Mouse (Mus musculus) liver, postnatal 0 days (tissue): ENCODE data around the gene Add1. TPM values are rescaled to one million over a fixed set of nuclear protein-coding genes. Genes with fewer than 3 reads are reported as not detected.
A peak's percentile ranks its signal among the peaks of the same experiment; 100 is the strongest.

Experiments
- ATAC-seq: fragments of 200-750 bp; cut with Nextera tagmentation; 2 replicates; pipeline ENCODE4 v1.8.0; 2017; ENCODE audit warnings: mild to moderate bottlenecking, moderate library complexity
- DNase-seq: peaks from one replicate; pipeline ENCODE4 v3.0.0-alpha.2; 2016
- H3K27ac ChIP-seq: fragments of 300-500 bp; sonication (generic); 2 replicates; pipeline ENCODE4 v1.5.1; 2014; ENCODE audit warnings: antibody characterized with exemption, moderate library complexity, mild to moderate bottlenecking, low read depth
- H3K27me3 ChIP-seq: fragments of 300-500 bp; sonication (generic); 2 replicates; pipeline ENCODE4 v1.6.1; 2014; ENCODE audit warnings: low read length, control low read depth, mixed read lengths; ENCODE audit not compliant: insufficient read depth
- H3K36me3 ChIP-seq: fragments of 300-500 bp; sonication (generic); replicated peaks from 2 replicates; pipeline ENCODE4 v1.6.1; 2014; ENCODE audit warnings: mild to moderate bottlenecking, control low read depth, low read length, moderate library complexity, mixed read lengths; ENCODE audit not compliant: insufficient read depth
- H3K4me1 ChIP-seq: fragments of 300-500 bp; sonication (generic); 2 replicates; pipeline ENCODE4 v1.6.1; 2014; ENCODE audit warnings: antibody characterized with exemption, mild to moderate bottlenecking, control low read depth; ENCODE audit not compliant: insufficient read depth
- H3K4me2 ChIP-seq: fragments of 300-500 bp; sonication (generic); 2 replicates; pipeline ENCODE4 v1.6.1; 2014; ENCODE audit warnings: low read depth, mild to moderate bottlenecking, low read length, moderate library complexity, mixed read lengths
- H3K4me3 ChIP-seq: fragments of 300-500 bp; sonication (generic); 2 replicates; pipeline ENCODE4 v1.5.1; 2014; ENCODE audit warnings: low read depth, low read length
- H3K9ac ChIP-seq: fragments of 300-500 bp; sonication (generic); replicated peaks from 2 replicates; pipeline ENCODE4 v1.6.1; 2014; ENCODE audit warnings: mild to moderate bottlenecking, moderate library complexity
- H3K9me3 ChIP-seq: fragments of 300-500 bp; sonication (generic); 2 replicates; pipeline ENCODE4 v1.6.1; 2016; ENCODE audit warnings: mild to moderate bottlenecking, control low read depth, low read length, mixed read lengths
- CTCF ChIP-seq: sonication (generic); IDR thresholded peaks from 2 replicates; pipeline ENCODE4 v1.5.1; 2016; ENCODE audit warnings: antibody characterized with exemption, low read depth
- EP300 ChIP-seq: IDR thresholded peaks from 2 replicates; pipeline ENCODE4 v1.6.1; 2016; ENCODE audit warnings: antibody characterized with exemption, low read depth, mild to moderate bottlenecking
- WGBS: fragments of 180-500 bp; shearing (Covaris S2); extraction: QIAGEN DNeasy Blood & Tissue Kit; methylation state at CpG from one replicate; pipeline ENCODE4 v1.1.7; 2014; ENCODE audit not compliant: insufficient replicate concordance; 5-methylcytosine and 5-hydroxymethylcytosine counted together
- polyA plus RNA-seq: library from polyadenylated mRNA; unstranded; fragments of >200 nt; fragmentation: Nextera tagmentation; extraction: Ambion mirVana; gene quantifications from 2 replicates; pipeline ENCODE4 v1.2.1, GENCODE M21; 2015

Add1 gene
- polyA plus RNA-seq, 1 experiment from 2014 or later, result 54.8 TPM

GRCm38 (mm10) chr5:34654881-34655280 is 81.4 kb downstream of the Add1 start:
- no peak overlapping the region for H3K27ac ChIP-seq
- H3K27me3 ChIP-seq, result no peaks in the 10 kb centered on the region
- ATAC-seq (no peak), DNase-seq (no peak)
- WGBS, result 79% methylated on average over 9 of the region's 9 CpGs
- no peak for TF ChIP-seq EP300
- no peak for TF ChIP-seq CTCF
- H3K4me2 ChIP-seq, result no peak overlapping the region
- H3K36me3 ChIP-seq, result peaks cover 54% of the 10 kb centered on the region
- no peak overlapping the region for H3K4me3 ChIP-seq
- no peaks in the 10 kb centered on the region for H3K9me3 ChIP-seq
- H3K9ac ChIP-seq, result no peak overlapping the region
- peaks cover 6% of the 10 kb centered on the region for H3K4me1 ChIP-seq

DNA sequence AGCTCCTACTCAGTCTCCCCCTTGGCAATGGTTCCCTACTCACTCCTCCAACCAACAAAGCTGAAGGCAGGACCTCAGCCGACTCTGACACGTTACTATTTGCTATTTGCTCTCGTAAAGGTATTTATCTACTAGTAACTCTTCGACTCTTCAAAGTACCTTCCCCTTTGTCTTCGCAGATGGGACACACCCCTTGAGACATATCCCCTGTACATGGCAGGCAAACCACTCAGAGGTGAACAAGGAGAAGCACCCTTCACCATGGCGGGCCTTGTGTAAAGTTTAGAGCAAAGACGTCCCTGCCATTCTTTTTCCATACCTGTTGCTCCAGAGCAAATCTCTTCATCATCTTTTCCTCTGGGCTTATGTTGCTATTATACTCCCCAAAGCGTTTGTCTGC is 84.1 kb downstream of the Add1 start:
- no peak overlapping the region for H3K9ac ChIP-seq
- no peak for ATAC-seq
- DNase-seq, result no peak
- TF ChIP-seq EP300 (no peak), CTCF (no peak)
- peaks cover 32% of the 10 kb centered on the region for H3K36me3 ChIP-seq
- no peak overlapping the region for H3K4me3 ChIP-seq
- H3K4me2 ChIP-seq, result no peak overlapping the region
- no peak overlapping the region for H3K27ac ChIP-seq
- no peaks in the 10 kb centered on the region for H3K27me3 ChIP-seq
- 84% methylated on average over 8 of the region's 8 CpGs for WGBS
- no peaks in the 10 kb centered on the region for H3K9me3 ChIP-seq
- H3K4me1 ChIP-seq, result peaks cover 14% of the 10 kb centered on the region

DNA sequence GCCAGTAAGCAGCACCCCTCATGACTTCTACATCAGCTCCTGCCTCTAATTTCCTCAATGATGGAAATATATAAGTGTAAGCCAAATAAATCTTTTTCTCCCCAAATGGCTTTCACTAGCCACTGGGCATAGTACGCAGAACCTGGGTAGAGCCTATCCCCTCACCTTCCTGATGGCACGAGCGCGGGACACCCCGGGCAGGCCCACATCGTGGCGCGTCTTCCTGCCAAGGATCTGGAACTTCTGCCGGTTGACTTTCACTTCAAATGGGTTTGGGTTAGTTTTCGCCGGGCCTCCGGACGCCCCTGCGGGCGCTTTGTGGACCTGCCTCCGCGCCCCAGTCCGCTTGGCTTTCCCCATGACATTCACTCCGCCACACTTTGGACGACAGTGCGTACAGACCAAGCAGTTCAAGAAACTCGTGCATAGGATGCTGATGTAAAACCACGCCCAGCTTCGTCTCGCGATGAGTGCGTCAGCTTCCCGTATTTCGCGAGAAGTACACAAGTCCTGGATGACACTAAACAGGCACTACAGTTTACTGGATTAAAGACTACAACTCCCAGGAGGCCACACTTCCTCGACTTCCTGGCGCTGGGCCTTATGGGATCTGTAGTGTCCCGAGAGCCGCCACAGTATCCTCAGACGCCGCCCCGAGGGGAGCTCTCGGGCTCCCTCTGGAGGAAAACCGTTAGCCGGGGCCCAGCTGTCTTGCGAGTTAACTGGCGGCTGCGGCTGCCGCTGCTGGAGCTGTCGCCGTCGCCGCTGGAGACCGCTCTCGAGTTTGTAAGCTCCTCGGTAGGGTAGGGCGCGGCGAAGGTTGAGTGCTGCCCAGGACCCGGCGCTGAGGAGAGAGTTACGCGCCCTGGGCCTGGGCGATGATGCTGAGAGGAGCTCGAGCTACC is 86.5 kb downstream of the Add1 start, which contains the start of the genes Nop14 and Grk4:
Nop14 (minus strand) TSS at position 463 of the 905 bp plus-strand sequence.
Grk4 (plus strand) TSS at position 694 of the 905 bp plus-strand sequence.
- peaks cover 14% of the 10 kb centered on the region for H3K4me1 ChIP-seq
- under 1% methylated on average over 60 of the region's 60 CpGs for WGBS
- H3K36me3 ChIP-seq, result peaks cover 20% of the 10 kb centered on the region
- DNase-seq (peak; percentile 99), ATAC-seq (peak; percentile 99)
- H3K4me2 ChIP-seq, result peak within 1 kb of the TSS; percentile 88
- peak within 1 kb of the TSS; percentile 89 for H3K27ac ChIP-seq
- peak within 1 kb of the TSS; percentile 73 for H3K9ac ChIP-seq
- TF ChIP-seq EP300 (peak; percentile 76), CTCF (peak; percentile 99)
- peak within 1 kb of the TSS; percentile 68 for H3K4me3 ChIP-seq
- H3K9me3 ChIP-seq, result no peaks in the 10 kb centered on the region
- H3K27me3 ChIP-seq, result no peaks in the 10 kb centered on the region

GRCm38 (mm10) chr5:34660591-34661130 is 87.2 kb downstream of the Add1 start:
- no peaks in the 10 kb centered on the region for H3K27me3 ChIP-seq
- peak overlapping the region; percentile 82 for H3K4me2 ChIP-seq
- ATAC-seq, result no peak
- peaks cover 14% of the 10 kb centered on the region for H3K4me1 ChIP-seq
- peak overlapping the region; percentile 68 for H3K4me3 ChIP-seq
- H3K9me3 ChIP-seq, result no peaks in the 10 kb centered on the region
- H3K27ac ChIP-seq, result peak overlapping the region; percentile 89
- H3K36me3 ChIP-seq, result peaks cover 13% of the 10 kb centered on the region
- H3K9ac ChIP-seq, result peak overlapping the region; percentile 70
- WGBS, result under 1% methylated on average over 53 of the region's 57 CpGs
- TF ChIP-seq CTCF, result no peak
- TF ChIP-seq EP300, result no peak
- DNase-seq, result no peak

DNA sequence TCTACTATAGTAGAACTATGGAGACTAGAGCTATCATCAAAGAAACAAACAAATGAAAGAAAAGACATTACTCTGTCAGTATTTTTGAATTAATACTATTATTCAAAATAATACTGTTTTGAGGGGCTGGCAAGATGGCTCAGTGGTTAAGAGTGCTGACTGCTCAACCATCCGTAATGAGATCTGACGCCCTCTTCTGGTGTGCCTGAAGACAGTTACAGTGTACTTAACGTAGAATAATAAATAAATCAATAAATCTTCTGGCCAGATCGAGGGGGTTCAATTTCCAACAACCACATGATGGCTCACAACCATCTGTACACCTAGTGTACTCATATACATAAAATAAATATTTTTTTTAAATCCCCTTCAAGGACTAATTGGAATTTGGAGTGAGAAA is 88.4 kb downstream of the Add1 start:
- H3K9ac ChIP-seq, result no peak overlapping the region
- no peak overlapping the region for H3K27ac ChIP-seq
- TF ChIP-seq CTCF (0 out of 2 replicates have a peak, but pooled peaks have one; percentile 9), EP300 (no peak)
- H3K36me3 ChIP-seq, result peaks cover 4% of the 10 kb centered on the region; the same call in 1 of the 2 replicates
- no peak overlapping the region for H3K4me3 ChIP-seq
- no peak for DNase-seq
- no peaks in the 10 kb centered on the region for H3K27me3 ChIP-seq
- ATAC-seq, result no peak
- no peaks in the 10 kb centered on the region for H3K9me3 ChIP-seq
- 0 out of 2 replicates have a peak overlapping the region, but pooled peaks have one; percentile 82 for H3K4me2 ChIP-seq
- peaks cover 14% of the 10 kb centered on the region for H3K4me1 ChIP-seq
- WGBS, result 72% methylated on average over 4 of the region's 4 CpGs

- no peak for DNase-seq
- Histone ChIP-seq H3K4me3 (no peak overlapping the region), H3K36me3 (no peaks in the 10 kb centered on the region), H3K9ac (no peak overlapping the region), H3K9me3 (no peaks in the 10 kb centered on the region), H3K27ac (no peak overlapping the region), H3K4me1 (peaks cover 14% of the 10 kb centered on the region), H3K4me2 (no peak overlapping the region), H3K27me3 (no peaks in the 10 kb centered on the region)
- no peak for TF ChIP-seq CTCF
- no peak for TF ChIP-seq EP300
- WGBS, result 83% methylated on average over 2 of the region's 2 CpGs
- ATAC-seq, result no peak
These were observed 89.8 kb downstream of the Add1 start for GRCm38 (mm10) chr5:34663231-34663630.
